Mouse (Mus musculus) gastrocnemius, postnatal 4 days (tissue): ENCODE data around the gene Slamf7. TPM values are rescaled to one million over a fixed set of nuclear protein-coding genes. Genes with fewer than 3 reads are reported as not detected.

Experiments
- DNase-seq, 2 experiments: peaks; one replicate each; pipeline ENCODE4 v3.0.0; 2021 to 2022; ENCODE audit warnings: low spot score in 2 of 2, mixed read lengths in 2 of 2
- total RNA-seq, 2 experiments: library from RNA; stranded (reverse); gene quantifications; 2 replicates each; pipeline ENCODE4 v1.2.3; 2021

Gene Slamf7
- total RNA-seq, 2 experiments from 2014 or later: 0.20 TPM; not detected in 1

- no peak for DNase-seq
Observed at GRCm38 (mm10) chr1:171638686-171639085, 14.1 kb downstream of the Slamf7 start.

- no peak for DNase-seq
Observed at GRCm38 (mm10) chr1:171637101-171637500, 15.7 kb downstream of the Slamf7 start.

- DNase-seq: no peak
Observed at GRCm38 (mm10) chr1:171635696-171636095, 17.1 kb downstream of the Slamf7 start.

- no peak for DNase-seq
Observed at GRCm38 (mm10) chr1:171631447-171631846, 21.4 kb downstream of the Slamf7 start.

GRCm38 (mm10) chr1:171630912-171631311 is 21.9 kb downstream of the Slamf7 start:
- DNase-seq: no peak

GRCm38 (mm10) chr1:171630041-171630440 is 22.8 kb downstream of the Slamf7 start:
- no peak for DNase-seq

GRCm38 (mm10) chr1:171629168-171629567 is 23.7 kb downstream of the Slamf7 start:
- DNase-seq: no peak

GRCm38 (mm10) chr1:171627801-171628200 is 25.0 kb downstream of the Slamf7 start:
- DNase-seq: no peak

- no peak for DNase-seq
Observed at GRCm38 (mm10) chr1:171620091-171620490, 32.7 kb downstream of the Slamf7 start.

GRCm38 (mm10) chr1:171619645-171620044 is 33.2 kb downstream of the Slamf7 start:
- no peak for DNase-seq

GRCm38 (mm10) chr1:171619001-171619400 is 33.8 kb downstream of the Slamf7 start:
- DNase-seq: no peak

- DNase-seq: no peak
Observed at GRCm38 (mm10) chr1:171616881-171617515, 35.8 kb downstream of the Slamf7 start.

GRCm38 (mm10) chr1:171613962-171614361 is 38.9 kb downstream of the Slamf7 start:
- no peak for DNase-seq

- no peak for DNase-seq
Observed at GRCm38 (mm10) chr1:171610781-171611180, 42.1 kb downstream of the Slamf7 start.

- DNase-seq: no peak
Observed at GRCm38 (mm10) chr1:171610026-171610425, 42.8 kb downstream of the Slamf7 start.

- DNase-seq: no peak
Observed at GRCm38 (mm10) chr1:171607176-171607575, 45.7 kb downstream of the Slamf7 start, which contains the start of gene Ly9. TSS of gene Ly9 (minus strand) at chr1:171607410.

- DNase-seq: no peak
Observed at GRCm38 (mm10) chr1:171606656-171607055, 46.2 kb downstream of the Slamf7 start.

GRCm38 (mm10) chr1:171604686-171605085 is 48.1 kb downstream of the Slamf7 start:
- no peak for DNase-seq

- no peak for DNase-seq
Observed at GRCm38 (mm10) chr1:171584584-171584983, 68.3 kb downstream of the Slamf7 start.
